Mouse (Mus musculus): Measurements from ENCODE around the gene Ddit4l. TPM values are rescaled to one million over a fixed set of nuclear protein-coding genes. Genes with fewer than 3 reads are reported as not detected.
"Not testable (repeated sequence)": the region's sequence is repeated elsewhere in the genome, so short reads cannot be mapped to it uniquely, and the experiment has no call there.

Gene Ddit4l
- polyA plus RNA-seq, 1 experiment from 2014 or later, result 1.4 TPM

DNA sequence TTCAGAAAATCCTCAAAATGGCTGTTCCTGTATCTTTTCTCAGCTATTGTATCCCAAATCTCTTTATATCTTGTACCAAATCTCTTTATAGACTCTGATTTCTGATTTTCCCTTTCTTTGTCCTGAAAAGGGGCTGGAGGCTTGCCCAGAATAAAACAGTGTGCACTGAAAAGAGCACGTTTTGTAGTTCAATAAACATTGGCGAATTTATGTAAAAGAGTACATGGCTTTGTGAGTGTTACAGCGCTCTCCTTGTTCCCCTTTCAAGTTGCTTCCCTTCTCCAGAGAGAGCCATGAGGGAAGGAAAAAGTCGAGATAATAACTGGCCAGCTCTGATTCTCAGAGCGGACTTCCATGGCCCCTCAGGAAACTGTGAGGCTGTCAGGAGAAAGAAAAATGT is 27.7 kb downstream of the Ddit4l start:
- 52% methylated on average over 5 of the region's 5 CpGs for WGBS (ENCODE audit: insufficient replicate concordance)
- Histone ChIP-seq H3K9me3 (replicated peaks) (no peaks in the 10 kb centered on the region), H3K9ac (no peak overlapping the region), H3K27me3 (no peaks in the 10 kb centered on the region), H3K4me2 (no peak overlapping the region), H3K4me3 (replicated peaks) (no peak overlapping the region), H3K36me3 (replicated peaks) (no peaks in the 10 kb centered on the region), H3K4me1 (replicated peaks) (no peaks in the 10 kb centered on the region), H3K27ac (replicated peaks) (no peak overlapping the region)
- ATAC-seq (ENCODE audit: insufficient read depth), result no peak

DNA sequence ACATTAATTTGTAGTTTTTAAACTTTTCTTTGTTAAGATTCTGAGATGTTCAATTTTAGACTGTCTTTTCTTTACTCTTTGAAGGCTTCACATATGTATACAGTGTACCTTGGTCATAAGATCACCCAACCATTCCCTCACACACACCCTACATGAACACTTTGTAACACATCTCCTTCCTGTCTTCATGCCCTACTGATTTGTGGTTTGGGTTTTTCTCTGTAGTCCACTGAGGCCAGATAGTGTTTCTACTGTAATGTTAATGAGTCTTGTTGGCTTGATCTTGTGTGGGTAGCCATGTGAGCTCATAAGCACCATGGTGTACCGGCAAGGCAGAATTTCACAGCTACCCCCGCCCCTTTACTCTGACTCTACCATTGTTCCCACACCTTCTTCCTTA is 31.4 kb downstream of the Ddit4l start:
- Histone ChIP-seq H3K9ac (no peak overlapping the region), H3K4me3 (replicated peaks) (no peak overlapping the region), H3K4me1 (replicated peaks) (no peaks in the 10 kb centered on the region), H3K27ac (replicated peaks) (no peak overlapping the region), H3K36me3 (replicated peaks) (no peaks in the 10 kb centered on the region), H3K9me3 (replicated peaks) (no peaks in the 10 kb centered on the region), H3K27me3 (no peaks in the 10 kb centered on the region), H3K4me2 (no peak overlapping the region)
- 65% methylated on average over 2 of the region's 2 CpGs for WGBS (ENCODE audit: insufficient replicate concordance)
- no peak for ATAC-seq (ENCODE audit: insufficient read depth)

DNA sequence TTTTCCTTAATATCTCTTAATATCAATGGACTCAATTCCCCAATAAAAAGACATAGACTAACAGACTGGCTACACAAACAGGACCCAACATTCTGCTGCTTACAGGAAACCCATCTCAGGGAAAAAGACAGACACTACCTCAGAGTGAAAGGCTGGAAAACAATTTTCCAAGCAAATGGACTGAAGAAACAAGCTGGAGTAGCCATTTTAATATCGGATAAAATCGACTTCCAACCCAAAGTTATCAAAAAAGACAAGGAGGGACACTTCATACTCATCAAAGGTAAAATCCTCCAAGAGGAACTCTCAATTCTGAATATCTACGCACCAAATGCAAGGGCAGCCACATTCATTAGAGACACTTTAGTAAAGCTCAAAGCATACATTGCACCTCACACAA is 49.8 kb downstream of the Ddit4l start, which contains the start of gene Gm21962:
Gm21962 (plus strand) TSS at position 301 of the 400 bp plus-strand sequence.
- H3K4me3 ChIP-seq (replicated peaks); H3K9ac ChIP-seq; H3K27ac ChIP-seq (replicated peaks); H3K4me1 ChIP-seq (replicated peaks); H3K27me3 ChIP-seq; H3K36me3 ChIP-seq (replicated peaks); H3K4me2 ChIP-seq; ATAC-seq (ENCODE audit: insufficient read depth); H3K9me3 ChIP-seq (replicated peaks): not testable (repeated sequence)
- no CpG with 5 or more reads among the region's 3 CpGs for WGBS (ENCODE audit: insufficient replicate concordance)

Small RNAs within 50 kb of the gene (microRNA-seq; reads per million reads assigned to microRNA genes)
- not detected for gene Gm22468

Other genes starting within 250 kb of the Ddit4l start
- gene Gm21962, start 49.9 kb downstream of the Ddit4l start, polyA plus RNA-seq (2015; fragmentation: Nextera tagmentation; extraction: Ambion mirVana), result not detected in 2 replicates
- gene H2afz, start 242.9 kb downstream of the Ddit4l start, polyA plus RNA-seq (2015; fragmentation: Nextera tagmentation; extraction: Ambion mirVana), result 874 and 985 TPM in 2 replicates
- 3.8 and 4.5 TPM in 2 replicates for gene Dnajb14, start 246.1 kb downstream of the Ddit4l start, polyA plus RNA-seq (2015; fragmentation: Nextera tagmentation; extraction: Ambion mirVana)

All from liver, embryonic 15.5 days (tissue).